Mouse (Mus musculus) liver, embryonic 14.5 days (tissue): ENCODE data around the gene Cox17. TPM values are rescaled to one million over a fixed set of nuclear protein-coding genes. Genes with fewer than 3 reads are reported as not detected.

Experiments
- ATAC-seq: fragments of 200-750 bp; cut with Nextera tagmentation; 2 replicates; pipeline ENCODE4 v1.8.0; 2017; ENCODE audit warnings: moderate number of reproducible peaks, mild to moderate bottlenecking, moderate library complexity; ENCODE audit not compliant: insufficient read depth
- DNase-seq, 3 experiments: peaks; one replicate each; pipeline ENCODE4 v3.0.0-alpha.2; 2012 to 2013; ENCODE audit warnings: low read depth in 3 of 3, low spot score in 3 of 3
- H3K27ac ChIP-seq: fragments of 300-500 bp; sonication (generic); 2 replicates; pipeline ENCODE4 v1.5.1; 2014; ENCODE audit warnings: moderate library complexity, mild to moderate bottlenecking, control low read depth, inconsistent platforms
- H3K27me3 ChIP-seq: fragments of 300-500 bp; sonication (generic); 2 replicates; pipeline ENCODE4 v1.6.1; 2014; ENCODE audit warnings: mild to moderate bottlenecking, low read length, moderate library complexity; ENCODE audit not compliant: control insufficient read depth, insufficient read depth
- H3K36me3 ChIP-seq: fragments of 300-500 bp; sonication (generic); replicated peaks from 2 replicates; pipeline ENCODE4 v1.6.1; 2014; ENCODE audit warnings: low read depth; ENCODE audit not compliant: control insufficient read depth, insufficient read depth
- H3K4me1 ChIP-seq, 2 experiments: fragments of 200-500 bp in 1 of 2; fragments of 300-500 bp in 1 of 2; sonication (generic) in 1 of 2; replicated peaks; 2 replicates each; pipeline ENCODE4 v1.6.1; 2012 to 2014; ENCODE audit warnings: antibody characterized with exemption in 1 of 2, inconsistent platforms in 1 of 2, low read length in 1 of 2; ENCODE audit not compliant: control insufficient read depth in 2 of 2, insufficient read depth in 2 of 2
- H3K4me2 ChIP-seq: fragments of 300-500 bp; sonication (generic); 2 replicates; pipeline ENCODE4 v1.6.1; 2014; ENCODE audit warnings: low read depth, mild to moderate bottlenecking, control low read depth, moderate library complexity
- H3K4me3 ChIP-seq, 2 experiments: fragments of 200-500 bp in 1 of 2; fragments of 300-500 bp in 1 of 2; sonication (generic) in 1 of 2; 2 replicates each; pipeline ENCODE4 v1.5.1; 2012 to 2014; ENCODE audit warnings: low read depth in 2 of 2, low read length in 2 of 2, mild to moderate bottlenecking in 2 of 2, control low read depth in 1 of 2, inconsistent platforms in 1 of 2, moderate library complexity in 1 of 2; ENCODE audit not compliant: insufficient read depth in 1 of 2
- H3K9ac ChIP-seq: fragments of 300-500 bp; sonication (generic); replicated peaks from 2 replicates; pipeline ENCODE4 v1.6.1; 2014; ENCODE audit warnings: mild to moderate bottlenecking, control low read depth, moderate library complexity
- H3K9me3 ChIP-seq: fragments of 300-500 bp; sonication (generic); 2 replicates; pipeline ENCODE4 v1.6.1; 2016; ENCODE audit warnings: low read length, mixed read lengths; ENCODE audit not compliant: control insufficient read depth
- CTCF ChIP-seq: IDR thresholded peaks from 2 replicates; pipeline ENCODE4 v1.5.1; 2016; ENCODE audit warnings: antibody characterized with exemption, low read depth, control low read depth
- EP300 ChIP-seq: IDR thresholded peaks from 2 replicates; pipeline ENCODE4 v1.6.1; 2016; ENCODE audit warnings: antibody characterized with exemption, low read depth
- WGBS: fragments of 180-500 bp; shearing (Covaris S2); extraction: QIAGEN DNeasy Blood & Tissue Kit; methylation state at CpG from one replicate; pipeline ENCODE4 v1.1.7; 2014; ENCODE audit not compliant: insufficient replicate concordance; 5-methylcytosine and 5-hydroxymethylcytosine counted together
- polyA plus RNA-seq, 2 experiments: library from polyadenylated mRNA; depleted of rRNA in 1 of 2; stranded (reverse) in 1 of 2; unstranded in 1 of 2; fragments of >200 nt; fragmentation: Nextera tagmentation in 1 of 2; extraction: Ambion mirVana in 1 of 2; gene quantifications; 2 replicates each; pipeline versions ENCODE4 v1.2.1 to v1.2.3; 2012 to 2014

The Cox17 gene
- polyA plus RNA-seq (2012; rRNA removed) = 124 and 227 TPM in 2 replicates
- polyA plus RNA-seq (2014; fragmentation: Nextera tagmentation; extraction: Ambion mirVana) = 351 and 369 TPM in 2 replicates

DNA sequence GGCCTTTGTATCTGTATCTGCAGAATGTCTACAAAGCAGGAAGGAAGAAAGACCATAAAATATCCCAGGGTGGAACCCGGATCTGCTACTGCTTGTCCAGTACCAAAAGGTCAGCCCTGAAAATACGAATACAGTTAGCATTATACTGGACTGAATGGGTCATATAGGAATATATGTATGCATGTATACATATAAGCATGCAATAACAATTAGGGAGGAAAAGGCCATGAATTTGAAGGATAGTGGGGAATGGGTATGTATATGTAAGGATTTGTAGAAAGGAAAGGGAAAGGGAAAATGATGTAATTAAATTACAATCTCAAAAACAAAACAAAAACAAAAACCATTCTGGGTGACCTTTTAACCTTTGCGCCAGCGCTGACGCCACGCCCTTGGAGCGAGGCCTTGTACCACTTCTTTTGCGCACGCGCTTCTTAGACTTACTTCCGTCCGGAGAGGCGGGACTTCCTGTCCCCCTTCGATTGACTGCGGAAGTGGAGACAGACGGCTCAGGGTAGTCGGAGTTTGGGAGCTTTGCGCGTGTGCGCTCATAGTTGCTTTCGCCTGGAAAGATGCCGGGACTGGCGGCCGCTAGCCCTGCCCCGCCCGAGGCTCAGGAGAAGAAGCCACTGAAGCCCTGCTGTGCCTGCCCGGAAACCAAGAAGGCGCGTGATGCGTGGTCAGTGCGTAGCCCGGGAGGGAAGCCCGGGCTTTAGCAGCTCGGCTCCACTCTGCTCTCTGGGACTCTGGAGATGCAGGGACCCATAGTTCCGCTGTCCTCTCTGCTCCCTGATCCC is at the start of gene Cox17, which contains the start of gene Gm21987:
TSS of gene Cox17 (plus strand) at position 463 of the 797 bp plus-strand sequence.
TSS of gene Gm21987 (plus strand) at position 512 of the 797 bp plus-strand sequence.
- TF ChIP-seq CTCF = 0 out of 2 replicates have a peak, but pooled peaks have one; percentile 9
- TF ChIP-seq EP300 = no peak
- peaks cover 26 to 37% of the 10 kb centered on the region in 2 experiments for H3K4me1 ChIP-seq
- under 1% methylated on average over 35 of the region's 35 CpGs for WGBS
- DNase-seq (peak; percentile 91 to 92 (median 91)), ATAC-seq (peak; percentile 94)
- H3K9me3 ChIP-seq = no peaks in the 10 kb centered on the region
- peak within 1 kb of the TSS; percentile 94 for H3K27ac ChIP-seq
- H3K36me3 ChIP-seq = peaks cover 26% of the 10 kb centered on the region
- H3K27me3 ChIP-seq = no peaks in the 10 kb centered on the region
- H3K4me2 ChIP-seq = peak within 1 kb of the TSS; percentile 79
- peak within 1 kb of the TSS; percentile 95 for H3K9ac ChIP-seq
- peak within 1 kb of the TSS; percentile 95 to 99 for H3K4me3 ChIP-seq

DNA sequence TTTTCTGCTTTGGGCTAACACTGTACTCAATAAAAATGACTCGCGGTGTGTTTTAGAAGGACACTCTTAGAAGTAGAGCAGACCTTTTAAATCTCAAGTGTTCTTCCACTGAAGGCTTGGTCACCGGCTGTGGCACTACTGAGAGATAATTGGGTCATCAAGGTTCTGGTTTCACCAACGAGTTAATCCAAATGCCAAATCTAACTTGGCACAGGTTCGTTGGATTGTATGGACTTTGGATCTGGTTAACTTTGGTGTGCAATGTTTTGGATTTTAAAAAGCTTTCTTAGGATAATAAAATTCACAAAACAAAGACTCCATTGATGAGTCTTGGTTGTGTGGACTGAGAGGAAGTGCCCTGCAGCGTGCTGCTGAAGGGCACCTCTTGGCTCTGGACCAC is 48.4 kb upstream of the Cox17 start:
- H3K27ac ChIP-seq = no peak overlapping the region
- H3K4me1 ChIP-seq = no peaks in the 10 kb centered on the region
- ATAC-seq (no peak), DNase-seq (no peak)
- TF ChIP-seq EP300 = no peak
- TF ChIP-seq CTCF = no peak
- 67% methylated on average over 6 of the region's 6 CpGs for WGBS
- H3K4me2 ChIP-seq = no peak overlapping the region
- no peak overlapping the region for H3K4me3 ChIP-seq
- H3K9ac ChIP-seq = no peak overlapping the region
- H3K9me3 ChIP-seq = no peaks in the 10 kb centered on the region
- H3K36me3 ChIP-seq = no peaks in the 10 kb centered on the region
- no peaks in the 10 kb centered on the region for H3K27me3 ChIP-seq

DNA sequence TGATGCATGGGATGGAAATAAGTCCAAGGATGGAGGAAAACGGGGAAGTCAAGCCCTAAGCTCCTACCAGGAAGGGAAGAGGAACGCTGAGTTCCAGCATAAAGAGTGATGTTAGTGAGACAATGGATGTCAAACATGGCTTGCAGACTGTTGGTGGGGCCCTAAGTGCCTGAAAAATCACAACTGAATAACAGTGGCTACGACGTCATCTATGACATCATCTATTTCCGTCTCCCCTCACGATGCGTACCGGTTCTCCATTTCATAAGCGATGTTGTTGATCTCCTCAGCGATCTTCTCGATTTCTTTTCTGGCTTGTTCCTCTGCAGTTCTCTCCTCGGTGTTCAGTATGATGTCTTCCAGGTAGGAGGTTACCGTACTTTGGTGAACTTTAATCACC is 44.4 kb upstream of the Cox17 start:
- H3K9ac ChIP-seq = no peak overlapping the region
- H3K4me2 ChIP-seq = no peak overlapping the region
- WGBS = 76% methylated on average over 13 of the region's 13 CpGs
- ATAC-seq (no peak), DNase-seq (no peak)
- no peaks in the 10 kb centered on the region for H3K36me3 ChIP-seq
- no peaks in the 10 kb centered on the region for H3K9me3 ChIP-seq
- H3K4me1 ChIP-seq = no peaks in the 10 kb centered on the region; a peak in 1 of 4 replicates
- no peak for TF ChIP-seq CTCF
- TF ChIP-seq EP300 = no peak
- no peak overlapping the region for H3K4me3 ChIP-seq
- no peak overlapping the region for H3K27ac ChIP-seq
- no peaks in the 10 kb centered on the region for H3K27me3 ChIP-seq

DNA sequence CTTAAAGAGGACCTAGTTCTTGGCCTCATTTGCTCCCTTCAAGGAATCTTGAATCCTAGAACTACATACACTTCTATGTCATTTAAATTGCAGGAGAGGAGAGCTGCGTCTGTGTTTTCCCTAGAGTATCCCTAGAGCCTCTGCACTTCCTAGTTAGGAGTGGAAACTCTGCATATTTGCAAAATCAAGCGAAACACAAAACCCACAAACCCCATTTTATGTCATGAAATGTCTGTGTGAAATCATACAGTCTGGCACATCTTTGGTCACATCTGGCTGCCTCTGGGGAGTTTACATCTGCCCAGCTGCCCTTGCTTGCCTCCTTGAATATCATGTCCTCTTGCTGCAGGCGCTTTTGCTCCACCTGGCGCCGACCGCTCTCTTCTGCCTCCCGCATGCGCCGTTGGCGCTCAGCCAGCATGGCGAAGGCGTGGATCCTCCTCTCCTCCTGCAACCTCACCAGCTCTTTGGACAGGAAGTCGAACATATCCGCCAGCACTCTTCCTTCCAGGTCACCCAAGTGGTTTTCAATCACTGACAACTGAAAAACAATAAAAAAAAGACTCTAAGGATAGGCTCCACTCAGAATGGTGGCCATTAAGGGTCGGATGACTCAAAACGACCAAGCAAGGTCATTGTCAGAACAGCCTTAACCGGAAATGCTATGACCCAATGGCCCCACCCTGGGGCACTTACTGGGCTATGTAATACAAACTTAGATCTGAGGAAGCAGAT is 42.2 kb upstream of the Cox17 start:
- Histone ChIP-seq H3K4me2 (no peak overlapping the region), H3K4me3 (no peak overlapping the region), H3K4me1 (no peaks in the 10 kb centered on the region; a peak in 1 of 4 replicates), H3K27ac (no peak overlapping the region), H3K27me3 (no peaks in the 10 kb centered on the region), H3K36me3 (no peaks in the 10 kb centered on the region), H3K9ac (no peak overlapping the region), H3K9me3 (no peaks in the 10 kb centered on the region)
- no peak for DNase-seq
- WGBS = 64% methylated on average over 17 of the region's 17 CpGs
- TF ChIP-seq CTCF = no peak
- ATAC-seq = no peak
